ENCODE assay signal across 16 mouse cellular contexts in the genomic region with DNA sequence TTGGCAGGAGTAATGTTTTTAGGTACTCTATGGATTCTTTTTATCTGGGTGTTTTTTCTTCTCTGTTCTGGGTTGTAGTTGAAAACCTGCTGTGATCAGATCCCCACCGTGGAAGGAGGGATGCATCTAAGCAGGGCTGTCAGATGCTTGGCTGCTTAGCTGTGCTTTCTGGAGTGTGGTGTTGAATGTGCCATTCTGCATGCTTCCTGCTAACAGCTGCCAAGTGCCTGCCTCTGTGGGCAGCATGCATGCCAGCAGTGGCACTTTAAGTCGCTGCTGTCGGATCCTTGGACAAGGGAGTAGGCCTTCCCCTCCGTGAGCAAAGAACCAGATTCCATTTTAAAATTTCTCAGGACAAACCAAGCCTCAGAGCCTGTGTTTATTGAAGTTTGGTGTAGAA. TPM values are rescaled to one million over a fixed set of nuclear protein-coding genes. Genes with fewer than 3 reads are reported as not detected.
DNase-seq lines count a peak whose midpoint lies in the region; ATAC-seq and TF ChIP-seq lines count a peak whose summit lies in the region.
"Had no signal": no experiment of that assay in that cellular context is flagged by ENCODE, and none has a peak within 500 bp of the region (broad histone marks: within the 10 kb centered on the region; RNA-seq: fewer than 3 reads in every experiment).

No protein-coding gene starts in this region.

- WGBS in heart, embryonic 11.5 days (ENCODE audit: insufficient replicate concordance) = 62% methylated on average over 4 of the region's 4 CpGs
- WGBS in limb, embryonic 10.5 days = 71% methylated on average over 4 of the region's 4 CpGs
- WGBS in midbrain, embryonic 12.5 days = 67% methylated on average over 4 of the region's 4 CpGs

- no peak for TF ChIP-seq POLR2A in brain, embryonic 14.5 days (IDR thresholded peaks at IDR 0.05; ENCODE audit: borderline replicate concordance, extremely low read depth, insufficient read depth, insufficient read length, poor library complexity, severe bottlenecking)

- no peak overlapping the region for H3K4me2 ChIP-seq in heart, embryonic 11.5 days
- no peak overlapping the region for H3K4me2 ChIP-seq in midbrain, embryonic 12.5 days (replicated peaks)
- H3K4me2 ChIP-seq: embryonic facial prominence, embryonic 12.5 days; lung, embryonic 15.5 days had no signal

- intact Hi-C loops in heart, postnatal 36 days (cut with DNase I) = no loop called here

- H3K36me3 ChIP-seq in heart, embryonic 11.5 days (ENCODE audit: control insufficient read depth, insufficient read depth, low read length) = peaks cover 6% of the 10 kb centered on the region; the same call in 1 of the 2 replicates
- peaks cover 63% of the 10 kb centered on the region for H3K36me3 ChIP-seq in limb, embryonic 10.5 days
- H3K36me3 ChIP-seq in midbrain, embryonic 12.5 days = peaks cover 54% of the 10 kb centered on the region

- no peak overlapping the region for H3K4me3 ChIP-seq in heart, embryonic 11.5 days (ENCODE audit: low read depth, low read length)
- no peak overlapping the region for H3K4me3 ChIP-seq in limb, embryonic 10.5 days
- H3K4me3 ChIP-seq in midbrain, embryonic 12.5 days = no peak overlapping the region
- H3K4me3 ChIP-seq: embryonic facial prominence, embryonic 12.5 days; lung, embryonic 15.5 days had no signal

- 0 out of 2 replicates have a peak overlapping the region, but pooled peaks have one; percentile 22 for H3K27ac ChIP-seq in heart, embryonic 11.5 days (ENCODE audit: low read depth, low read length)
- peak overlapping the region; percentile 68; the same call in 1 of the 2 replicates for H3K27ac ChIP-seq in limb, embryonic 10.5 days
- H3K27ac ChIP-seq in midbrain, embryonic 12.5 days (replicated peaks) = peak overlapping the region; percentile 60
- H3K27ac ChIP-seq: embryonic facial prominence, embryonic 12.5 days; lung, embryonic 15.5 days had no signal

- no peak for DNase-seq in heart, postnatal 36 days
- DNase-seq in brain, embryonic 14.5 days (ENCODE audit: low read depth) = peak; percentile 65
- no peak for DNase-seq in limb, embryonic 10.5 days (ENCODE audit: low spot score)
- no peak for DNase-seq in spleen, postnatal 10 days (ENCODE audit: low spot score in 2 of 2)
- no peak for DNase-seq in kidney, adult 9 months
- no peak for DNase-seq in heart, adult 18-20 months
- DNase-seq: adrenal gland, postnatal 36 days; cerebellum, adult 8-10 months had no signal

- H3K9me3 ChIP-seq in heart, embryonic 11.5 days (replicated peaks; ENCODE audit: control insufficient read depth, low read length) = no peaks in the 10 kb centered on the region
- no peaks in the 10 kb centered on the region for H3K9me3 ChIP-seq in limb, embryonic 10.5 days (replicated peaks)
- no peaks in the 10 kb centered on the region for H3K9me3 ChIP-seq in midbrain, embryonic 12.5 days
- H3K9me3 ChIP-seq: embryonic facial prominence, embryonic 12.5 days; lung, embryonic 15.5 days had no signal

- H3K27me3 ChIP-seq in heart, embryonic 11.5 days (ENCODE audit: control insufficient read depth, insufficient read depth, low read length) = no peaks in the 10 kb centered on the region
- H3K27me3 ChIP-seq in limb, embryonic 10.5 days (ENCODE audit: low read depth, poor library complexity, severe bottlenecking) = no peaks in the 10 kb centered on the region
- H3K27me3 ChIP-seq in midbrain, embryonic 12.5 days = no peaks in the 10 kb centered on the region
- H3K27me3 ChIP-seq: embryonic facial prominence, embryonic 12.5 days; lung, embryonic 15.5 days had no signal

- H3K4me1 ChIP-seq in heart, embryonic 11.5 days (ENCODE audit: control insufficient read depth, insufficient read depth, low read length) = peaks cover 12% of the 10 kb centered on the region
- H3K4me1 ChIP-seq in limb, embryonic 10.5 days = peaks cover 33% of the 10 kb centered on the region
- peaks cover 19% of the 10 kb centered on the region for H3K4me1 ChIP-seq in midbrain, embryonic 12.5 days
- H3K4me1 ChIP-seq: lung, embryonic 15.5 days had no signal

- H3K9ac ChIP-seq in heart, embryonic 11.5 days (ENCODE audit: low read depth, low read length) = no peak overlapping the region
- H3K9ac ChIP-seq in midbrain, embryonic 12.5 days (replicated peaks) = no peak overlapping the region
- H3K9ac ChIP-seq: embryonic facial prominence, embryonic 12.5 days; lung, embryonic 15.5 days had no signal

- TF ChIP-seq CTCF in brain, embryonic 14.5 days (IDR thresholded peaks at IDR 0.05; ENCODE audit: borderline replicate concordance, extremely low read depth, insufficient read depth, insufficient read length) = no peak

- ATAC-seq in heart, embryonic 11.5 days (replicated peaks; ENCODE audit: insufficient number of reproducible peaks, low FRiP score, low TSS enrichment) = no peak
- no peak for ATAC-seq in midbrain, embryonic 12.5 days (ENCODE audit: low FRiP score, low read depth)
- ATAC-seq: CD4-positive, CD25-positive, alpha-beta regulatory T cell, adult 4 months; intestine, postnatal 0 days had no signal

RNA-seq across cellular contexts. Expression of gene Mknk1, which starts 16.6 kb away (rescaled TPM):
- polyA plus RNA-seq in heart, embryonic 11.5 days (2014; fragmentation: Nextera tagmentation; extraction: Ambion mirVana) = 16.0 and 18.8 TPM in 2 replicates
- total RNA-seq in heart, postnatal 36 days (2021) = 10 to 100 TPM; 22.8 to 23.8 TPM
- 37.3 and 52.9 TPM in 2 replicates for polyA plus RNA-seq in brain, embryonic 14.5 days (2012; rRNA removed)
- 23.1 and 29.6 TPM in 2 replicates for polyA plus RNA-seq in limb, embryonic 10.5 days (2016; fragmentation: Nextera tagmentation; extraction: Ambion mirVana)
- polyA plus RNA-seq in midbrain, embryonic 12.5 days (2016; fragmentation: Nextera tagmentation; extraction: Ambion mirVana) = 28.0 and 30.1 TPM in 2 replicates
- 10 to 100 TPM; 20.6 to 22.0 TPM for total RNA-seq in heart, adult 18-20 months (2021)

RNA-seq across cellular contexts. Expression of gene Mob3c, which starts 27.7 kb away (rescaled TPM):
- 6.1 and 6.5 TPM in 2 replicates for polyA plus RNA-seq in heart, embryonic 11.5 days (2014; fragmentation: Nextera tagmentation; extraction: Ambion mirVana)
- 1 to 10 TPM; 4.7 to 5.4 TPM for total RNA-seq in heart, postnatal 36 days (2021)
- polyA plus RNA-seq in brain, embryonic 14.5 days (2012; rRNA removed) = 7.1 and 7.7 TPM in 2 replicates
- 4.4 and 6.5 TPM in 2 replicates for polyA plus RNA-seq in limb, embryonic 10.5 days (2016; fragmentation: Nextera tagmentation; extraction: Ambion mirVana)
- 4.6 and 6.3 TPM in 2 replicates for polyA plus RNA-seq in midbrain, embryonic 12.5 days (2016; fragmentation: Nextera tagmentation; extraction: Ambion mirVana)
- 1 to 10 TPM; 5.0 to 5.3 TPM for total RNA-seq in heart, adult 18-20 months (2021)

RNA-seq across cellular contexts. Expression of gene Kncn, which starts 28.6 kb away (rescaled TPM):
- polyA plus RNA-seq in heart, embryonic 11.5 days (2014; fragmentation: Nextera tagmentation; extraction: Ambion mirVana) = not detected in 2 replicates
- not detected for total RNA-seq in heart, postnatal 36 days (2021)
- polyA plus RNA-seq in brain, embryonic 14.5 days (2012; rRNA removed) = 0.10 and 0.18 TPM in 2 replicates
- polyA plus RNA-seq in limb, embryonic 10.5 days (2016; fragmentation: Nextera tagmentation; extraction: Ambion mirVana) = not detected in 2 replicates
- not detected in 2 replicates for polyA plus RNA-seq in midbrain, embryonic 12.5 days (2016; fragmentation: Nextera tagmentation; extraction: Ambion mirVana)
- total RNA-seq in heart, adult 18-20 months (2021) = not detected
- total RNA-seq: adrenal gland, postnatal 36 days had no signal
- polyA plus RNA-seq: CD4-positive, CD25-positive, alpha-beta regulatory T cell, adult 4 months; embryonic facial prominence, embryonic 12.5 days; heart, embryonic 16.5 days; intestine, postnatal 0 days; lung, embryonic 15.5 days had no signal

RNA-seq across cellular contexts. Expression of gene 6430628N08Rik, which starts 34.9 kb away (rescaled TPM):
- polyA plus RNA-seq in heart, embryonic 11.5 days (2014; fragmentation: Nextera tagmentation; extraction: Ambion mirVana) = not detected in 2 replicates
- total RNA-seq in heart, postnatal 36 days (2021) = not detected
- polyA plus RNA-seq in brain, embryonic 14.5 days (2012; rRNA removed) = 0.08 TPM in 1 of 2 replicates, not detected in the other
- polyA plus RNA-seq in limb, embryonic 10.5 days (2016; fragmentation: Nextera tagmentation; extraction: Ambion mirVana) = 0.11 TPM in 1 of 2 replicates, not detected in the other
- polyA plus RNA-seq in midbrain, embryonic 12.5 days (2016; fragmentation: Nextera tagmentation; extraction: Ambion mirVana) = 0.42 and 0.50 TPM in 2 replicates
- total RNA-seq in heart, adult 18-20 months (2021) = not detected
- total RNA-seq: adrenal gland, postnatal 36 days; layer of hippocampus, postnatal 10 days had no signal
- polyA plus RNA-seq: CD4-positive, CD25-positive, alpha-beta regulatory T cell, adult 4 months; embryonic facial prominence, embryonic 12.5 days; heart, embryonic 16.5 days; intestine, postnatal 0 days; lung, embryonic 15.5 days had no signal
